Mouse (Mus musculus): ENCODE results near the gene Naxd. TPM values are rescaled to one million over a fixed set of nuclear protein-coding genes. Genes with fewer than 3 reads are reported as not detected.
"Not testable (repeated sequence)": the region's sequence is repeated elsewhere in the genome, so short reads cannot be mapped to it uniquely, and the experiment has no call there.

The Naxd gene
- polyA plus RNA-seq, 1 experiment: 3.1 TPM

GRCm38 (mm10) chr8:11542031-11542430 is 44.7 kb downstream of the Naxd start:
- Histone ChIP-seq H3K4me1 (ENCODE audit: control insufficient read depth) (peaks cover 2% of the 10 kb centered on the region), H3K9me3 (ENCODE audit: control insufficient read depth, low read length) (no peaks in the 10 kb centered on the region; the same call in 1 of the 2 replicates), H3K36me3 (ENCODE audit: control insufficient read depth) (peaks cover 77% of the 10 kb centered on the region), H3K27me3 (ENCODE audit: control insufficient read depth) (no peaks in the 10 kb centered on the region), H3K4me3 (replicated peaks) (no peak overlapping the region)
- TF ChIP-seq GATA1 (IDR thresholded peaks at IDR 0.05; ENCODE audit: low read length) (no peak), TAL1 (IDR thresholded peaks at IDR 0.05; ENCODE audit: low read length) (no peak)

- no peak for TF ChIP-seq GATA1 (IDR thresholded peaks at IDR 0.05; ENCODE audit: low read length)
- no peak for TF ChIP-seq TAL1 (IDR thresholded peaks at IDR 0.05; ENCODE audit: low read length)
- H3K4me1 ChIP-seq (ENCODE audit: control insufficient read depth): peaks cover 6% of the 10 kb centered on the region
- H3K9me3 ChIP-seq (ENCODE audit: control insufficient read depth, low read length): no peaks in the 10 kb centered on the region; the same call in 1 of the 2 replicates
- no peak overlapping the region for H3K4me3 ChIP-seq (replicated peaks)
- no peaks in the 10 kb centered on the region for H3K27me3 ChIP-seq (ENCODE audit: control insufficient read depth)
- peaks cover 78% of the 10 kb centered on the region for H3K36me3 ChIP-seq (ENCODE audit: control insufficient read depth)
These were observed 45.6 kb downstream of the Naxd start for GRCm38 (mm10) chr8:11542866-11543265.

GRCm38 (mm10) chr8:11544386-11544785 is 47.1 kb downstream of the Naxd start:
- Histone ChIP-seq H3K4me1 (ENCODE audit: control insufficient read depth) (peaks cover 10% of the 10 kb centered on the region), H3K36me3 (ENCODE audit: control insufficient read depth) (peaks cover 64% of the 10 kb centered on the region), H3K4me3 (replicated peaks) (no peak overlapping the region), H3K9me3 (ENCODE audit: control insufficient read depth, low read length) (no peaks in the 10 kb centered on the region; the same call in 1 of the 2 replicates), H3K27me3 (ENCODE audit: control insufficient read depth) (no peaks in the 10 kb centered on the region)
- TF ChIP-seq GATA1 (IDR thresholded peaks at IDR 0.05; ENCODE audit: low read length): no peak
- TF ChIP-seq TAL1 (IDR thresholded peaks at IDR 0.05; ENCODE audit: low read length): no peak

GRCm38 (mm10) chr8:11547063-11547462 is 49.8 kb downstream of the Naxd start:
- peaks cover 38% of the 10 kb centered on the region for H3K36me3 ChIP-seq (ENCODE audit: control insufficient read depth)
- peaks cover 31% of the 10 kb centered on the region for H3K4me1 ChIP-seq (ENCODE audit: control insufficient read depth)
- TF ChIP-seq TAL1 (IDR thresholded peaks at IDR 0.05; ENCODE audit: low read length) (no peak), GATA1 (IDR thresholded peaks at IDR 0.05; ENCODE audit: low read length) (no peak)
- no peak overlapping the region for H3K4me3 ChIP-seq (replicated peaks)
- no peaks in the 10 kb centered on the region for H3K27me3 ChIP-seq (ENCODE audit: control insufficient read depth)
- no peaks in the 10 kb centered on the region for H3K9me3 ChIP-seq (ENCODE audit: control insufficient read depth, low read length)

- TF ChIP-seq TAL1 (IDR thresholded peaks at IDR 0.05; ENCODE audit: low read length): no peak
- no peak for TF ChIP-seq GATA1 (IDR thresholded peaks at IDR 0.05; ENCODE audit: low read length)
- Histone ChIP-seq H3K36me3 (ENCODE audit: control insufficient read depth) (peaks cover 22% of the 10 kb centered on the region), H3K27me3 (ENCODE audit: control insufficient read depth) (no peaks in the 10 kb centered on the region), H3K4me3 (replicated peaks) (peak overlapping the region; percentile 84), H3K9me3 (ENCODE audit: control insufficient read depth, low read length) (no peaks in the 10 kb centered on the region), H3K4me1 (ENCODE audit: control insufficient read depth) (peaks cover 46% of the 10 kb centered on the region)
These were observed 52.4 kb downstream of the Naxd start for GRCm38 (mm10) chr8:11549706-11550105.

GRCm38 (mm10) chr8:11550281-11550948 is 53.1 kb downstream of the Naxd start, which contains the start of gene Cars2:
Gene Cars2, minus strand, starts transcription at chr8:11550783.
- H3K36me3 ChIP-seq (ENCODE audit: control insufficient read depth): peaks cover 18% of the 10 kb centered on the region
- TF ChIP-seq TAL1 (IDR thresholded peaks at IDR 0.05; ENCODE audit: low read length): no peak
- no peak for TF ChIP-seq GATA1 (IDR thresholded peaks at IDR 0.05; ENCODE audit: low read length)
- H3K4me3 ChIP-seq (replicated peaks): peak within 1 kb of the TSS; percentile 84
- no peaks in the 10 kb centered on the region for H3K9me3 ChIP-seq (ENCODE audit: control insufficient read depth, low read length)
- peaks cover 52% of the 10 kb centered on the region for H3K4me1 ChIP-seq (ENCODE audit: control insufficient read depth)
- H3K27me3 ChIP-seq (ENCODE audit: control insufficient read depth): no peaks in the 10 kb centered on the region

GRCm38 (mm10) chr8:11551497-11551896 is 54.2 kb downstream of the Naxd start:
- H3K4me1 ChIP-seq (ENCODE audit: control insufficient read depth): peaks cover 57% of the 10 kb centered on the region
- H3K9me3 ChIP-seq (ENCODE audit: control insufficient read depth, low read length); H3K27me3 ChIP-seq (ENCODE audit: control insufficient read depth); H3K4me3 ChIP-seq (replicated peaks); H3K36me3 ChIP-seq (ENCODE audit: control insufficient read depth): not testable (repeated sequence)

- Histone ChIP-seq H3K27me3 (ENCODE audit: control insufficient read depth) (no peaks in the 10 kb centered on the region), H3K36me3 (ENCODE audit: control insufficient read depth) (peaks cover 2% of the 10 kb centered on the region), H3K4me3 (replicated peaks) (no peak overlapping the region), H3K4me1 (ENCODE audit: control insufficient read depth) (peaks cover 56% of the 10 kb centered on the region), H3K9me3 (ENCODE audit: control insufficient read depth, low read length) (no peaks in the 10 kb centered on the region)
- TF ChIP-seq TAL1 (IDR thresholded peaks at IDR 0.05; ENCODE audit: low read length) (no peak), GATA1 (IDR thresholded peaks at IDR 0.05; ENCODE audit: low read length) (no peak)
These were observed 55.1 kb downstream of the Naxd start for GRCm38 (mm10) chr8:11552390-11552789.

GRCm38 (mm10) chr8:11554799-11555719 is 57.8 kb downstream of the Naxd start, which contains the start of gene Ing1:
Gene Ing1, plus strand, starts transcription at chr8:11555571.
- Histone ChIP-seq H3K4me3 (replicated peaks) (peak within 1 kb of the TSS; percentile 87), H3K4me1 (ENCODE audit: control insufficient read depth) (peaks cover 64% of the 10 kb centered on the region)
- TF ChIP-seq GATA1 (IDR thresholded peaks at IDR 0.05; ENCODE audit: low read length) (no peak), TAL1 (IDR thresholded peaks at IDR 0.05; ENCODE audit: low read length) (no peak)

More at GRCm38 (mm10) chr8:11554799-11555719, 57.8 kb downstream of the Naxd start, which contains the start of gene Ing1:
- H3K36me3 ChIP-seq (ENCODE audit: control insufficient read depth): peaks cover 1% of the 10 kb centered on the region
- H3K27me3 ChIP-seq (ENCODE audit: control insufficient read depth): no peaks in the 10 kb centered on the region
- no peaks in the 10 kb centered on the region for H3K9me3 ChIP-seq (ENCODE audit: control insufficient read depth, low read length)

Measured in erythroblast, embryonic 14.5 days (primary cell).